Mouse (Mus musculus) lung, postnatal 0 days (tissue): Measurements from ENCODE around the gene Paics. TPM values are rescaled to one million over a fixed set of nuclear protein-coding genes. Genes with fewer than 3 reads are reported as not detected.

Experiments
- ATAC-seq: fragments of 200-750 bp; cut with Nextera tagmentation; 2 replicates; pipeline ENCODE4 v1.8.0; 2017; ENCODE audit warnings: moderate library complexity
- DNase-seq: peaks from one replicate; pipeline ENCODE4 v3.0.0-alpha.2; 2016; ENCODE audit warnings: low spot score
- H3K27ac ChIP-seq: fragments of 300-500 bp; sonication (generic); 2 replicates; pipeline ENCODE4 v1.5.1; 2014; ENCODE audit warnings: antibody characterized with exemption, mild to moderate bottlenecking, low read length, mixed read lengths
- H3K27me3 ChIP-seq: fragments of 300-500 bp; sonication (generic); replicated peaks from 2 replicates; pipeline ENCODE4 v1.6.1; 2014; ENCODE audit warnings: low read length, mixed read lengths; ENCODE audit not compliant: insufficient read depth
- H3K36me3 ChIP-seq: fragments of 300-500 bp; sonication (generic); 2 replicates; pipeline ENCODE4 v1.6.1; 2014; ENCODE audit warnings: low read length, mixed read lengths; ENCODE audit not compliant: insufficient read depth
- H3K4me1 ChIP-seq: fragments of 300-500 bp; sonication (generic); 2 replicates; pipeline ENCODE4 v1.6.1; 2014; ENCODE audit warnings: antibody characterized with exemption, low read depth, low read length, mixed read lengths; ENCODE audit not compliant: insufficient read depth
- H3K4me2 ChIP-seq: fragments of 300-500 bp; sonication (generic); replicated peaks from 2 replicates; pipeline ENCODE4 v1.6.1; 2014; ENCODE audit warnings: low read depth, mild to moderate bottlenecking, low read length, moderate library complexity, mixed read lengths
- H3K4me3 ChIP-seq: fragments of 300-500 bp; sonication (generic); 2 replicates; pipeline ENCODE4 v1.5.1; 2014; ENCODE audit warnings: low read depth, low read length
- H3K9ac ChIP-seq: fragments of 300-500 bp; sonication (generic); replicated peaks from 2 replicates; pipeline ENCODE4 v1.6.1; 2014; ENCODE audit warnings: low read depth, mild to moderate bottlenecking
- H3K9me3 ChIP-seq: fragments of 300-500 bp; sonication (generic); 2 replicates; pipeline ENCODE4 v1.6.1; 2016; ENCODE audit warnings: low read length, mixed read lengths
- CTCF ChIP-seq: IDR thresholded peaks from 2 replicates; pipeline ENCODE4 v1.5.1; 2016; ENCODE audit warnings: antibody characterized with exemption, mild to moderate bottlenecking
- EP300 ChIP-seq: IDR thresholded peaks from 2 replicates; pipeline ENCODE4 v1.6.1; 2016; ENCODE audit warnings: antibody characterized with exemption, mild to moderate bottlenecking, control low read depth
- WGBS: fragments of 180-500 bp; shearing (Covaris S2); extraction: QIAGEN DNeasy Blood & Tissue Kit; methylation state at CpG from one replicate; pipeline ENCODE4 v1.1.7; 2014; 5-methylcytosine and 5-hydroxymethylcytosine counted together
- polyA plus RNA-seq: library from polyadenylated mRNA; unstranded; fragments of >200 nt; fragmentation: Nextera tagmentation; extraction: Ambion mirVana; gene quantifications from 2 replicates; pipeline ENCODE4 v1.2.1, GENCODE M21; 2015

The Paics gene
- polyA plus RNA-seq, 1 experiment from 2014 or later = 167 TPM

DNA sequence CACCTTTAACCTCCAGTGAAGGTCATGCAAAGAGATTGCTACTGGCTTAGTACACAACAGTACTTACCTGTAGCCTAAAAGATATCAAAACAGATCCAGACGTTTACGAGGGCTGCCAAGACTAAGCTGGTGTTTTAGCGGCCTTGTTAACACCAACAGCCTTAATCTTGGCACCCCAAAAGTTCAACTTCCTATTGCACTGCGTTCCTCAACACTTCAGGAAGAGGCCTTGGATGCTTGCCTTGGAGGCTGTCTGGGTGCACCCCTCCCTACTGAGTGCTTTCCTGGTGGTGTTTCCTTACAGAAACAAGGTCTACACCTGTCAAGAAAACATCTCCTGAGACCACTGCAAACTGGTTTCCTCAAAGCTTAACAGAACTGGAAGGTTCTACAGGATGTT, 4.0 kb upstream of the Paics start:
- no peak overlapping the region for H3K9ac ChIP-seq
- H3K27ac ChIP-seq = no peak overlapping the region
- H3K4me2 ChIP-seq = no peak overlapping the region
- H3K36me3 ChIP-seq = no peaks in the 10 kb centered on the region
- TF ChIP-seq CTCF = no peak
- no peak for TF ChIP-seq EP300
- no peaks in the 10 kb centered on the region for H3K27me3 ChIP-seq
- H3K9me3 ChIP-seq = no peaks in the 10 kb centered on the region
- H3K4me1 ChIP-seq = peaks cover 1% of the 10 kb centered on the region; the same call in 1 of the 2 replicates
- 60% methylated on average over 4 of the region's 4 CpGs for WGBS
- DNase-seq (no peak), ATAC-seq (no peak)
- H3K4me3 ChIP-seq = no peak overlapping the region

DNA sequence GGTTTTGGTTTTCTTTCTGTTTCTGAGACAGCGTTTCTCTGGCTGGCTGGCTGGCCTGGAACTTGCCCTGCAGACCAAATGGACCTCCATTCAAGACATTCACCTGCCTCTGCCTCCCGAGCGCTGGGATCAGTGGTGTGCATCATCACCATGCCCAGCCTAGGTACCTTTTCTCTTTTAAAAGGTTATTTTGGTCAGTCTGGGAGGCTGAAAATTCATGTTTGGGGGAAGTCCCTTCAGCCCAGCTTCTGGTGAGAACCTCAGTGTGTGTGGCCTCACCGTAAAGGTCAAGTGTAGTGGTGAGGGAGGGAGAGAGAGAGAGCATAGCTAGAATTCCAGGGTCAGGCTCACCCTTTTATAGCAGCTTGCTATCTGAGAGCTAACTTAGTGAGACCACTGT, 3.3 kb upstream of the Paics start:
- DNase-seq = peak; percentile 12
- H3K36me3 ChIP-seq = no peaks in the 10 kb centered on the region
- no peak overlapping the region for H3K9ac ChIP-seq
- no peak for ATAC-seq
- H3K9me3 ChIP-seq = no peaks in the 10 kb centered on the region
- no peaks in the 10 kb centered on the region for H3K27me3 ChIP-seq
- no peak overlapping the region for H3K4me3 ChIP-seq
- no peak overlapping the region for H3K27ac ChIP-seq
- 78% methylated on average over 4 of the region's 4 CpGs for WGBS
- no peak overlapping the region for H3K4me2 ChIP-seq
- TF ChIP-seq CTCF (no peak), EP300 (no peak)
- peaks cover 8% of the 10 kb centered on the region; the same call in 1 of the 2 replicates for H3K4me1 ChIP-seq

DNA sequence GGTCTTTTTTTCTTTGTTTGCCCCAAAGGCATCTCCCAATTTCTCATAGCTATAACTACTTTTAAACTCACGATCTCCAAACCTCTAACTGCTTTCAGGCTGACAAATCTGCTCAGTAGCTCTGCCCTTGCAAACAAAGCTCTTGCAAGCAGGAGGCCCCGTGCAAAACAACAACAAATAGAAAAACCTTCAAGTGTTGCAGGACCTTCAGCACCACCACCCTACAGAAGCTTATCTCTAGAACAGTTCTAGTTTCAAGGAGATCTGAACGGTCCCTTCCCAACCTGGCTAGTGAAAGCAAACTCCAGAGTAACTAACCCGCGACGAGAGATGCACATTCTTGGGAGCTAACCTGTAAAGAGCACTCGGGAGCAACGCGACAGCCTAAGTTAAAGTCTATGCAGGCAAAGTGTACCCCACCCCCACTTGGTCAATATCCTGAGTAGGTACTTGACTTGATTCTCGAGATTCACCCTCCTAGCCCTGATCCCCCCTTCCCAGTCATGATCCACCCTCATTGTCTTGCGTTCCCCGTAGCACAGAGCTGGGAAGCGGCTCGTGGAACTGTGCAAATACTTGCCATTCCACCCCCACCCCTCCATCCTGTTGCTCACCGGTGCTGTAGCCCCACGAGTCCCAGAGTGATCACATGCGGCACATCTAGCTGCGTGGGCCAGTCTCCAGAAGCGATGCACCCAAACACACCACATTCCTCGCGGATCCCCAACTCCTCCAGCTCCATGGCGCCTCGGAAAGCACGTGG, 583 bp upstream of the Paics start:
- Histone ChIP-seq H3K9me3 (no peaks in the 10 kb centered on the region), H3K36me3 (no peaks in the 10 kb centered on the region), H3K9ac (peak overlapping the region; percentile 46; the same call in 1 of the 2 replicates), H3K27me3 (no peaks in the 10 kb centered on the region), H3K27ac (peak overlapping the region; percentile 91), H3K4me3 (peak overlapping the region; percentile 79), H3K4me2 (peak overlapping the region; percentile 76), H3K4me1 (peaks cover 12% of the 10 kb centered on the region; the same call in 1 of the 2 replicates)
- under 1% methylated on average over 24 of the region's 24 CpGs for WGBS
- no peak for TF ChIP-seq CTCF
- ATAC-seq (no peak), DNase-seq (no peak)

DNA sequence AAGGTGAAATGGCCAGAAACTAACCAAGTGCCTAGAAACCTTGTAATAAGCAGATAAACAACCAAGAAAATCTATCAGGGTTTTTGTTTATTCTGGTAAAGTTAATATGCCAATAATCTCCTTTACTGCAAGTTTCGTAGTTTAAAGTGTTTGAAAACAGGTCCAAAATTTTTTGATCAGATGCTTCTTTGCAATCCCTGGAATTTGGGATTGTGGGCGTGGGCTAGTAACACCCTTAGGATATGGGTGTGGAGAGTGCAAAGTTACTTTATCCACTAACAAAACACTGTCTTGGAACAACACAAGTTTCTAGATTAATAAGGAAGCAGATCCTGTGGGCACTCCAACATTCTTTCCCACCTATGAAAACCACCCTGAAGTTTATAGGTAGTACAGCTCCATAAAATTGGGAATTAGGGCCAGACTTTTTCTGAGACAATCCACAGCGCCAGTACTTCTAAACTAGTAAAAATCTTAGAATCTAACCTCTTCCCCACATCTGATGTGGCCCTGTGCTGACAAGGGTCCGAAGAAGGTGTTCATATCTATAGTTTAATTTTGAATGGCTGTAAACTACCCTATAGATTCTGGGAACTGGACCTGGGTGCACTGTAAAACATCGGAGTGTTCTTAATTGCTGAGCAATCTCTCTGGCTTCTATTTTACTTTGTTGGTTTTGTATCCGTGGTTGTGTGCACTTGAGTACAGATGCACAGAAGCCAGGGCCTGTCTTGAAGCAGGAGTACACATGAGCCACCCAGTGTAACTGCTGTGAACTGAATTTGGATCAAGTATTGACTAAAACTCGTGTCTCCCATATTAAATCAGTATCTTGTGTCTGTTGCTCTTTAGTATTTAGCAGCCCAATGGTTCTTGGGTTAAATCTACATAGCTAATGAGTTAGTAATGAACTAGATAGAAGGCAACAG, 1.3 kb downstream of the Paics start:
- peaks cover 13% of the 10 kb centered on the region; the same call in 1 of the 2 replicates for H3K4me1 ChIP-seq
- peak overlapping the region; percentile 76 for H3K4me2 ChIP-seq
- H3K27ac ChIP-seq = peak overlapping the region; percentile 91
- H3K9me3 ChIP-seq = no peaks in the 10 kb centered on the region
- TF ChIP-seq CTCF = no peak
- TF ChIP-seq EP300 = peak; percentile 7; the same call in 1 of the 2 replicates
- DNase-seq (no peak), ATAC-seq (no peak)
- peak overlapping the region; percentile 79 for H3K4me3 ChIP-seq
- WGBS = 9% methylated on average over 7 of the region's 7 CpGs
- no peaks in the 10 kb centered on the region for H3K27me3 ChIP-seq
- peaks cover 5% of the 10 kb centered on the region; the same call in 1 of the 2 replicates for H3K36me3 ChIP-seq
- peak overlapping the region; percentile 78 for H3K9ac ChIP-seq

DNA sequence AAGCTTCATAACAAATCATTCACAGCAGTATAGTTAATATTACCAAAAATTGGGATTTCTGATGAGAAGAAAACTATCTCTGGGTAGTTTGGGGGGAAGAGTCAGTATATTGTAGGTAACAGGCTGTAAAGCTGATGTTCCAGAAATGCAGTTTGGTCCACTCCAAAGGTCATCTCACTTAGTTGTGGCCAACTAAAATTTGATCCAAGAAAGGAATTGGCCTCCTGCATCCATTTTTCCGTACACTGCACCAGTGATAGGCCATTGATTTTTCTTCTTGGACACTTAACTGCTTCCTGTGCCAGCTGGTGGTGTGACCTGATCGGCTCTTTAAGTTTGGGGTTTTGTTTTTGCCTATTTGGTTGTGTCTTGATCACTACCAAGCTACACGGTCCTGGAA, 2.7 kb downstream of the Paics start:
- Histone ChIP-seq H3K27ac (no peak overlapping the region), H3K4me1 (peaks cover 13% of the 10 kb centered on the region; the same call in 1 of the 2 replicates), H3K36me3 (peaks cover 11% of the 10 kb centered on the region; the same call in 1 of the 2 replicates), H3K9ac (no peak overlapping the region), H3K27me3 (no peaks in the 10 kb centered on the region), H3K9me3 (no peaks in the 10 kb centered on the region), H3K4me3 (no peak overlapping the region), H3K4me2 (no peak overlapping the region)
- no peak for DNase-seq
- TF ChIP-seq CTCF (no peak), EP300 (no peak)
- WGBS = 67% methylated on average over 3 of the region's 3 CpGs
- ATAC-seq = no peak

DNA sequence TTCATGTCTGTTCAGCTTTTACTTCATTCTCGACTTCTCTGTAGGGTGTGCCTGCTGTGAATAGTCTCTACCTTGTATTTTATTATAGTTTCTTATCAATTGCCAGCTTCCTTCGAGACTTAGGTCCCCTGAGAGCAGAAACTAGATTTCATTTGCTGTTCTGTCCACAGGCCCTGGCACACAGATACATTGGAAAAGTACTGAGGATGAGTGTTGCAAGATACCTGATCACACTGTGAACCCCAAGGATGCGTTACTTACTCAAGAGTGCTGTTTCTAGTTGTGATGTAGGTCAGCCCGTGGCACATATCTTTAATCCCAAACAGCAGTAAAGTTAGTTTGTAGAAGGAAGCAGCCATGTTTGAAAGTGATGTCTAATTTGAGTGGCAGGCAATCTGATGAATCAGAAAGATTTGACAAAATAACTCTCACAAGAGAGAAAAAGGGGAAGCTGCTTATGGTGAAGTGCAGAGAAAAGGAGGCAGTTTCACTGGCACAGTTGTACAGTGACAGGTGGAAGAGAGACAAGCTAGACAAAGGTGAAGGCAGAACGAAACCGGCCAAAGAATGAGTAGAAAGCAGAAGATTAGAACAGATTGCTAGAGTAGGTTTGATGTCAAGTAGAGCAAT, 3.3 kb downstream of the Paics start:
- Histone ChIP-seq H3K4me1 (peaks cover 13% of the 10 kb centered on the region; the same call in 1 of the 2 replicates), H3K9me3 (no peaks in the 10 kb centered on the region), H3K27me3 (no peaks in the 10 kb centered on the region), H3K27ac (0 out of 2 replicates have a peak overlapping the region, but pooled peaks have one; percentile 62), H3K36me3 (peaks cover 11% of the 10 kb centered on the region; the same call in 1 of the 2 replicates), H3K4me3 (no peak overlapping the region), H3K4me2 (no peak overlapping the region), H3K9ac (no peak overlapping the region)
- 80% methylated on average over 6 of the region's 6 CpGs for WGBS
- no peak for ATAC-seq
- TF ChIP-seq EP300 (no peak), CTCF (no peak)
- DNase-seq = no peak
